Mouse (Mus musculus): Measurements from ENCODE around the gene Taf10. TPM values are rescaled to one million over a fixed set of nuclear protein-coding genes. Genes with fewer than 3 reads are reported as not detected.

Taf10 gene
- polyA plus RNA-seq, 1 experiment from 2014 or later: 171 TPM

Other genes with a start within 250 kb of the Taf10 start
- 56.2 and 57.7 TPM in 2 replicates for gene Smpd1, start 190.0 kb downstream of the Taf10 start, polyA plus RNA-seq (2016; fragmentation: Nextera tagmentation; extraction: Ambion mirVana)
- 165 and 170 TPM in 2 replicates for gene Apbb1, start 162.7 kb downstream of the Taf10 start, polyA plus RNA-seq (2016; fragmentation: Nextera tagmentation; extraction: Ambion mirVana)
- gene Hpx, start 144.2 kb downstream of the Taf10 start, polyA plus RNA-seq (2016; fragmentation: Nextera tagmentation; extraction: Ambion mirVana): 0.21 and 0.27 TPM in 2 replicates
- gene Trim3, start 110.8 kb downstream of the Taf10 start, polyA plus RNA-seq (2016; fragmentation: Nextera tagmentation; extraction: Ambion mirVana): 62.7 and 63.6 TPM in 2 replicates
- gene Timm10b, start 104.3 kb downstream of the Taf10 start, polyA plus RNA-seq (2016; fragmentation: Nextera tagmentation; extraction: Ambion mirVana): 127 and 151 TPM in 2 replicates
- gene Arfip2, start 103.9 kb downstream of the Taf10 start, polyA plus RNA-seq (2016; fragmentation: Nextera tagmentation; extraction: Ambion mirVana): 75.3 and 82.1 TPM in 2 replicates
- 9.3 and 11.3 TPM in 2 replicates for gene Gm45799, start 103.8 kb downstream of the Taf10 start, polyA plus RNA-seq (2016; fragmentation: Nextera tagmentation; extraction: Ambion mirVana)
- 1.2 and 1.3 TPM in 2 replicates for gene Dnhd1, start 93.5 kb downstream of the Taf10 start, polyA plus RNA-seq (2016; fragmentation: Nextera tagmentation; extraction: Ambion mirVana)
- 216 and 226 TPM in 2 replicates for gene Ilk, start 7.8 kb downstream of the Taf10 start, polyA plus RNA-seq (2016; fragmentation: Nextera tagmentation; extraction: Ambion mirVana)
- gene Rrp8, start 7.0 kb downstream of the Taf10 start, polyA plus RNA-seq (2016; fragmentation: Nextera tagmentation; extraction: Ambion mirVana): 32.7 and 36.6 TPM in 2 replicates
- gene Tpp1, start 7.9 kb upstream of the Taf10 start, polyA plus RNA-seq (2016; fragmentation: Nextera tagmentation; extraction: Ambion mirVana): 47.4 and 49.5 TPM in 2 replicates
- gene Dchs1, start 43.3 kb upstream of the Taf10 start, polyA plus RNA-seq (2016; fragmentation: Nextera tagmentation; extraction: Ambion mirVana): 26.9 and 28.6 TPM in 2 replicates
- 218 and 251 TPM in 2 replicates for gene Mrpl17, start 66.7 kb upstream of the Taf10 start, polyA plus RNA-seq (2016; fragmentation: Nextera tagmentation; extraction: Ambion mirVana)
- gene Gm4070, start 209.6 kb upstream of the Taf10 start, polyA plus RNA-seq (2016; fragmentation: Nextera tagmentation; extraction: Ambion mirVana): 0.08 and 0.23 TPM in 2 replicates

Measured in hindbrain, embryonic 12.5 days (tissue).